Mouse (Mus musculus) T-helper 2 cell (primary cell): ENCODE measurements around the gene Arpc3.

ENCODE experiments used
- in situ Hi-C: fragments of 300-600 bp; cut with MboI, MseI; formaldehyde crosslinking; loops from one replicate; pipeline ENCODE4 v1.15.1; 2025; ENCODE audit warnings: high pct_unique_total_duplicates

Arpc3 gene

DNA sequence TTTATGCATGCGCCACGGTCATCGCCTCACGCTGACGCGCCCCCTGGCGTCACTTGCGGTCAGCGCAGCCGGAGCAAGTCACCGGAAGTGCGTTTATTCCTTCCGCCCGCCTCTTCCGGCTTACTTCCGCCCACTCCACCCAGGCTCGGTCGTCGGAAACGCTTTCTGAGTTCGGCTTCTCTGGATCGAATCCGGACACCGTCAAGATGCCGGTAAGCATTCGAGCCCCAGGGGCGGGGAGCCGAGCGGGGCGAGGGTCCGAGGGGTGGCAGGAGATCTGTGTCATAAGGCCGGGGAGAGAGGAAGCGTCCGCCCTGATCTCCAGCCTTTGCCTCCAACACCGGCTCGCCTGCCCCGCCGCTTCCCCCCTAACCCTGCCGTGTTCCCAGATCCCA, at the start of gene Arpc3:
Gene Arpc3 (plus strand): TSS at position 93 of the 395 bp plus-strand sequence.
- in situ Hi-C loops = no loop called here

GRCm38 (mm10) chr5:122342874-122343273, 48.8 kb upstream of the Arpc3 start:
- in situ Hi-C loops = no loop called here

DNA sequence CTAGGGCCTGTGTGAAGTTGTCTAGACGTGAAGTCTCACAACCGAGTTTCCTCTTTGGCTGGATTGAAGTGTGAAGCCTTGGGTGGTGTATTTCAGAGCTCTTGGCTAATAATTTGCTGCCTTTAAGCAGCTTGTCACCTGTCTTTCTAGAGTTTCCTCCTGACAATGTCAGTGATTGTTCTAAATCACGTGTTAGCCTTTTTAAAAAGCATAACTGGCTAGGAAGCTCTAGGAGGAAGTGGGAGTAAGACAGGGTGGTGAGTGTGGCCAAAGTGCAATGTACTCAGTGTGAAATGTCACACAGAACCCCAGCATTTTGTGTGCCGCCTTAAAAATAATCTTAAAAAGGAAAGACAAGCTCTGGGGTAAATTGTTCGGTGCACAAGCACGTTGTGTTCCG, 47.9 kb upstream of the Arpc3 start:
- in situ Hi-C loops = no loop called here

GRCm38 (mm10) chr5:122344260-122344659, 47.4 kb upstream of the Arpc3 start:
- in situ Hi-C loops = no loop called here

DNA sequence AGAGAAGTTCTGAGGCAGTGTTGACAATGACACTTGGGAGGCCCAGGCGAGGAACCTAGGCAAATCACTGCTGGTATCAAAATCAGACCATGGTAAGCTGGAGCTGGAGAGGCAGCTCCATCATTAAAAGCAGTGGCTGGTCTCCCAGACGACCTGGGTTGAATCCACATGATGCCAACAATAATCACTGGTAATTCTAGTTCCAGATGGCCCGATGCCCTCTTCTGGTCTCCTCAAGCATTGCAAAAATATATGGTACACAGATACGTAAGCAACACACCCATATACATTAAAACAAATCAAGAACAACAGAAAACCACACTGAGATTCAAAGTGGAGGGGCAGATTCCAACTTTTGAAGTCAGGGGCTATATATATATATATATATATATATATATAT, 45.9 kb upstream of the Arpc3 start:
- in situ Hi-C loops = no loop called here

DNA sequence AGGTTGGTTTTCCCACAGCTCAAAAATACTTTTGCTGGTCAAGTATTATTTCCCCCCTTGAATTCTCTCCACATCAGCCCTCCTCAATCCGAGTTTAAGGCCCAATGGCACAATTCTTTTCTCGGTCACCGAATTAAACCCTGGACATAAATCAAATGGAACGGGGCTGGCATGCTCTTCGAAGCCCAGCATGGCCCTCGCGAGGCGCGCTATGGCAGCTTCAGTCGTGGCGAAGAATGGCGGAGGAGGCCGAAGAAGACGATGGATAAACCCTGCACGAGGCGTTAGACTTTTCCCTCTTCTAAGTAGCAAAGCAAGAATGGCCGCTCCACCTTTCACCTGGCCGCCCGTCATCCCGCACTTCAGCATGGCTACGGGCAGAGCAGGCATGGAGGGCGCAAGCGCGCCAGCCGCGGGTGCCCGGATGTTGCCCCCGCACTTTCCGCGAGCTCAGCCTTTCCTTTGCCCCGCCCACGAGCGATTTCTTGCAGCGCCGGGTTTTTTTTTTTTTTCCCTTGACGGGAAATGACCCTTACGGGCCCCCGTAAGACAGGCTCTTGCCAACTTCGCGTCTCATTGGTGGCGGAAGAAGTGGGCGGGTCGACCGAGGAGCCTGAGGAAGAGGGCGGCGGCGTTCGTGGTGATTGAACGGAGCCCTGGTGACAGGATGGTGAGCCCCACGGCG, 37.7 kb upstream of the Arpc3 start, which contains the start of the genes Rad9b and Vps29:
Gene Rad9b (minus strand): TSS at position 427 of the 685 bp plus-strand sequence.
Gene Vps29 (plus strand): TSS at position 563 of the 685 bp plus-strand sequence.
- in situ Hi-C loops = loop anchor here (5.0 kb wide), 1 partner anchor 87 kb away; no protein-coding TSS in a partner anchor

GRCm38 (mm10) chr5:122354492-122355067, 37.1 kb upstream of the Arpc3 start:
- in situ Hi-C loops = loop anchor here (5.0 kb wide), 1 partner anchor 87 kb away; no protein-coding TSS in a partner anchor

DNA sequence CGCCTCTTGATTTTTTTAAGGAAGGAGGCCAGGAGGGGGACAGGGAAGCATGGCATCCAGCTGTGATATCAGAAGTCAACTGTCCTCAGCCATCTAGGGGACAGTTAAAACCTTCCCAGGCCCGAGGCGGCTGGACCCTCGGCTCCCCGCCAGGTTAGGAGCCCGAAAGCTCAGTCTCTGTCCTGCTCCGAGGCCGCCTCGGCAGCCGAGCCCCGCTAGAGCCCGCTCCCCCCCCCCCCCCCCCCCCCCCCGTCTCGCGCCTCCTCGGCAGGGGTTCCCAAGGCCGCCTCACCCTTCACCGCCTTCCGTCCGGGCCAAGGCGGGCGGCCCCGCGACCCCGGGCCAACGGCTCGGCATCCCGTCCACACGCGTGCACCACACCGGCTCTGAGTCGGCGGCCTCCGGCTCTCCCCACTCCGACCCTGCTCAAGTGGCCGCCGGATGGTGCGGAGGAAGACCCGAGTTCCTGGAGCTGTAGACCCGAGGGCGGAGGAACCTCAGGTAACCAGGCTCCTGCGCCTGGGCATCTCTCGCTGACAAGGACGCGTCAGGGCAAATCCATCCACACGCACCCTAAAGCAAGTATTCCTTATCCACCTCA, 20.0 kb upstream of the Arpc3 start, which contains the start of gene Gpn3:
Gene Gpn3 (plus strand): TSS at position 286 of the 601 bp plus-strand sequence.
- in situ Hi-C loops = no loop called here

GRCm38 (mm10) chr5:122372192-122372769, 19.4 kb upstream of the Arpc3 start, which contains the start of gene Fam216a:
TSS of gene Fam216a (minus strand) at chr5:122372364.
- in situ Hi-C loops = no loop called here

DNA sequence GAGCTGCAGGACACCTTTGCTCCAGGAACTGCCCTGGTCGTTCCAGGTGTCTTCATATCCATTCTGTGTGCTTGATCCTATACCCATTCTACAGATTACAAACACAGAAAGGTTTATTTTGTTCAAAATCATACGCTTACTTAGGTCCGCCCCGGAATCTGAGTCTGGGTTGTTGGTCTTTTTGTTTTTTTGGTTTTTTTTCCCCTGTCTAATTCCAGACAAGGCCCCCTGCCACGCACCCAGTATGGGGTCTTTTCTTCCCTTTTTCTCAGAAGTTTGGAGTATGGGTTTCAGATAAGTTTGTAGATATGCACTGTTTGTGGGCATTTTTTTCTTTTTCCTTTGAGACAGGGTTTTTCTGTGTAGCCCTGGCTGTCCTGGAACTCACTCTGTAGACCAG, 18.8 kb upstream of the Arpc3 start:
- in situ Hi-C loops = no loop called here

DNA sequence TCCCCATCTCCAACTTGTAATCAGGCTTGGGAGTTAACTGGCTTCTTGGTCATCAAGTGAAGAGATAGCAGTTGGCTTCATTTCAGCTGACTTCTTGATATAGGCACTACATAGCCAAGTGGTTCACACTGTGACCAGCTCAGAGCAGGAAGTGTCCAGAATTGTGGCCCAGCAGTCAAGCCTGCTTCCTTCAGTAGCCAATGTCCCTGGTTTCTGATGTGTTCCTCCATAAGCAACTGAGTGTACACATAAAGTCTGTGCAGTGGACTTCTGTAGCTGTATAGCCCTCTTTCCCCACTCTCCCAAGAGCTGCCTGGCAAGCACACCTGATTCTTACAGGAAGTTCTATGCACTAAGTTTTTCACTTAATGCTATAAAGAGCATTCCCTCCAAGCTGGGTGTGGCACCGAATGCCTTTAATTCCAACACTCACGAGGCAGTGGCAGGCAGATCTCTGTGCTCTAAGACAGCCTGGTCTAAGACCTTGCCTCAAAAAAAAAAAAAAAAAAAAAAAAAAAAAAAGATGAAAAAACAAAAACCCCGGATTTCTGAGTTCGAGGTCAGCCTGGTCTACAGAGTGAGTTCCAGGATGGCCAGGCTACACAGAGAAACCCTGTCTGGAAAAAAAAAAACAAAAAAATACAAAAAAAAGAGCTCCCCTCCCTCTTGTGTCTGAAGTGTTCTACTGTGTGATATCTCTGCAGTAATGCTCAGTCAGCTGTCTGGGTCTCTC, 14.4 kb upstream of the Arpc3 start:
- in situ Hi-C loops = no loop called here

DNA sequence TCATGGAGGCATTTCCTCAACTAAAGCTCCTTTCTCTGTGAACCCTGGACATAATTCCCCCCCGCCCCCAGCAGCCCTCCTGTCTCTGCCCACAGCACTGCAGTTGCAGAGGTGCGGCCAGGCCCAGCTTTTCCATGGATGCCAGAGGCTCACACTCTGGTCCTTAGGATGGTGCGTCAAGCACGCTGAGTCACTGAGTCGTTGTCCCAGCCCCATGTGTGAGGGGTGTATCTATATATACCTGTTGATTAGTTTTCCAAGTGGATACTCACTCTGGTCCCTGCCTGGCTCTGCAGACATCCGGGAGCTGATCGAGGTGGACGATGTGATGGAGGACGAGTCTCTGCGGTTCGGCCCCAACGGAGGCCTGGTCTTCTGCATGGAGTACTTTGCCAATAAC, 13.5 kb upstream of the Arpc3 start:
- in situ Hi-C loops = no loop called here

- in situ Hi-C loops = no loop called here
Observed at GRCm38 (mm10) chr5:122379374-122380155, 12.1 kb upstream of the Arpc3 start.

- in situ Hi-C loops = no loop called here
Observed at GRCm38 (mm10) chr5:122390006-122390405, 1.7 kb upstream of the Arpc3 start.

DNA sequence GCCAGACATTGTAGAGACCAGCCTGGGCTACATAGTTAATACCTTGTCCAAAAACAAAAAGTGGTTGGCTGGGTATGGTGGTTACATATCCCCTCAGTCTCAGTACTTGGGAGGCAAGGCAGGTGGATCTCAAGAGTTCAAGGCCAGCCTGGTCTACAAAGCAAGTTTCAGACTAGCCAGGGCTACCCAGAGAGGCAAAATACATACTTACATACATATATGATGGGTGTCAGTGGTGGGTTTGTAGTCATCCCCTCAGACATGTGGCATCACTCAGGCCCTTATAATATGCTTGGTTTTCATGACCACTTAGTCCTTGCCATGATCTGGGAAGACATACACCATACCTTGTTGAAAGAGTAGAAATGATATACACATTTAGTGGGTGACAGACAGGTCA, 1.0 kb upstream of the Arpc3 start:
- in situ Hi-C loops = no loop called here

DNA sequence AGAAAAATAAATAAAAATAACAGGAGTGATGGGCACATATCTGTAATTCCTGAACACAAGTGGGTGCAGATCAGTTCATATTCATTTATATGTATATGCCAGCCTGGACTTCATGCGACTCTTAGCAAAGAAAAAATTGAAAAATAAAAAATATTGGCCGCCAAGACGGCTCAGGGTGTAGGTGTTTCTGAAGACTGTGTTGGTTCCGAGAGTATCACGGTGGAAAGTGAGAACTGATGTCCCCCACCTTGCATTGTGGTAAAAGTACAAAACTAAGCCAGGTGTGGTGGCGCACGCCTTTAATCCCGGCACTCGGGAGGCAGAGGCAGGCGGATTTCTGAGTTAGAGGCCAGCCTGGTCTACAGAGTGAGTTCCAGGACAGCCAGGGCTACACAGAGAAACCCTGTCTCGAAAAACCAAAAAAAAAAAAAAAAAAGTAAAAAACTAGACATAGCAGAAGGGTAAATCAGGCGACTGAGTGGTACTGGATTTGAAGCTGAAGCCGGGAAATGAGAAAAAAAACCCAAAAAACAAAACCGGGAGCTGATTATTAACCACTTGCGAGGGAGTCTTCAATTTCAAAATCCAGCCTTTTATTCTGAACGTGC, 396 bp upstream of the Arpc3 start:
- in situ Hi-C loops = no loop called here

GRCm38 (mm10) chr5:122392227-122393004, 738 bp downstream of the Arpc3 start:
- in situ Hi-C loops = no loop called here

DNA sequence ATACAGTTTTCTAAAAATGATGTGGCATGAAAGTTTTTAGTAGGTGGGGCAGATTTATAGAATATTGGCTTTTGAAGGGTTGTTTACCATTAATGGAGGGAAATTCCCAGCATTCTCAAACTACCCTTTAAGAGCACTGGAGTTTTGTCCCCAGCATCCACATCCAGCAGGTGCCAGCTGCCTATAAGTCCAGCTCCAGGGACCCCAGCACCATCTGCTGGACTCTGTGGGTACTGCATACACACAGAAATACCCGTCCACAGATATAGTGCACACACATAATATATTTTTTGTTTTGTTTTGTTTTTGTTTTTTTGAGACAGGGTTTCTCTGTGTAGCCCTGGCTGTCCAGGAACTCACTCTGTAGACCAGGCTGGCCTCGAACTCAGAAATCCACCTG, 2.2 kb downstream of the Arpc3 start:
- in situ Hi-C loops = no loop called here

- in situ Hi-C loops = no loop called here
Observed at GRCm38 (mm10) chr5:122396791-122397190, 5.1 kb downstream of the Arpc3 start.

- in situ Hi-C loops = no loop called here
Observed at GRCm38 (mm10) chr5:122397495-122397894, 5.8 kb downstream of the Arpc3 start.
